Mouse (Mus musculus): ENCODE measurements around the gene Gipr.

DNA sequence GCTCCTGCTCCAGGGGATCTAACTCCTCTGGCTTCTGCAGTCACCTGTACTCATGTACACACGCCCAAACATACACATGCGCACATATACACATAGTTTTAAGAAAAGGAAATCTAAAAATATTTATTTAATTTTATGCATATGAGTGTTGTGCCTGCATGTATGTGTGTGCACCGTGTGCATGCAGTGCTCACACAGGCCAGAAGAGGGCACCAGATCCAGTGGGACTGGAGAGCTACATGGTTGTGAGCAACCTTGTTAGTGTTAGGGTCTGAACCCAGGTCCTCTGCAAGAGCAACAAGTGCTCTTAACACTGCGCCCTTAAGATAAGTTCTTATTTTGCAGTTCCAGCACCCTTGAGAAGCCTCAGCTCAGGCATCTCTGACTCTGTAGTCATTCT lies 28.7 kb upstream of the Gipr start:
- TF ChIP-seq POLR2A (IDR thresholded peaks at IDR 0.05; ENCODE audit: low read depth, low read length), result no peak
- no peak for TF ChIP-seq CTCF (IDR thresholded peaks at IDR 0.05; ENCODE audit: extremely low read depth, insufficient read depth, insufficient read length, insufficient replicate concordance)

Data from spleen, adult 2 months (tissue).